Mouse (Mus musculus) B cell, adult 2 months (primary cell): ENCODE data around the gene Rnpc3.
"Not testable (repeated sequence)": the region's sequence is repeated elsewhere in the genome, so short reads cannot be mapped to it uniquely, and the experiment has no call there.

Experiments used
- DNase-seq, 2 experiments: peaks; one replicate each; pipeline ENCODE4 v3.0.0; 2022

Rnpc3 gene

GRCm38 (mm10) chr3:113629606-113630359 is at the start of gene Rnpc3:
Rnpc3 (minus strand) TSS chr3:113630149.
- peak; percentile 93 to 94 for DNase-seq

- DNase-seq, result peak; percentile 41 to 42
These were observed 27.0 kb upstream of the Rnpc3 start for GRCm38 (mm10) chr3:113656940-113657339.

GRCm38 (mm10) chr3:113654335-113654734 is 24.4 kb upstream of the Rnpc3 start:
- no peak for DNase-seq

GRCm38 (mm10) chr3:113651386-113651785 is 21.4 kb upstream of the Rnpc3 start:
- not testable (repeated sequence) for DNase-seq

- DNase-seq, result no peak
These were observed 9.6 kb upstream of the Rnpc3 start for GRCm38 (mm10) chr3:113639545-113639944.

GRCm38 (mm10) chr3:113634220-113634619 is 4.3 kb upstream of the Rnpc3 start:
- DNase-seq, result no peak

- no peak for DNase-seq
These were observed 1.7 kb upstream of the Rnpc3 start for GRCm38 (mm10) chr3:113631611-113632010.

GRCm38 (mm10) chr3:113630564-113630963 is 615 bp upstream of the Rnpc3 start:
- DNase-seq, result peak; percentile 25 to 32

- no peak for DNase-seq
These were observed 23.4 kb downstream of the Rnpc3 start, which contains the start of gene Amy1 for GRCm38 (mm10) chr3:113606599-113606998. Amy1 (minus strand) TSS chr3:113606699.

- DNase-seq, result no peak
These were observed 39.1 kb downstream of the Rnpc3 start for GRCm38 (mm10) chr3:113590844-113591243.

GRCm38 (mm10) chr3:113574578-113574977 is 55.4 kb downstream of the Rnpc3 start:
- no peak for DNase-seq

GRCm38 (mm10) chr3:113574138-113574537 is 55.8 kb downstream of the Rnpc3 start:
- DNase-seq, result no peak

- DNase-seq, result no peak
These were observed 57.8 kb downstream of the Rnpc3 start for GRCm38 (mm10) chr3:113572158-113572557.
